Mouse (Mus musculus): ENCODE data around the gene Hist1h2bj. TPM values are rescaled to one million over a fixed set of nuclear protein-coding genes. Genes with fewer than 3 reads are reported as not detected.
"Not testable (repeated sequence)": the region's sequence is repeated elsewhere in the genome, so short reads cannot be mapped to it uniquely, and the experiment has no call there.

Gene Hist1h2bj
- 40.5 and 87.9 TPM in 2 replicates for polyA plus RNA-seq (2011; ENCODE audit: insufficient read depth, insufficient read length, low replicate concordance, missing spikeins)

DNA sequence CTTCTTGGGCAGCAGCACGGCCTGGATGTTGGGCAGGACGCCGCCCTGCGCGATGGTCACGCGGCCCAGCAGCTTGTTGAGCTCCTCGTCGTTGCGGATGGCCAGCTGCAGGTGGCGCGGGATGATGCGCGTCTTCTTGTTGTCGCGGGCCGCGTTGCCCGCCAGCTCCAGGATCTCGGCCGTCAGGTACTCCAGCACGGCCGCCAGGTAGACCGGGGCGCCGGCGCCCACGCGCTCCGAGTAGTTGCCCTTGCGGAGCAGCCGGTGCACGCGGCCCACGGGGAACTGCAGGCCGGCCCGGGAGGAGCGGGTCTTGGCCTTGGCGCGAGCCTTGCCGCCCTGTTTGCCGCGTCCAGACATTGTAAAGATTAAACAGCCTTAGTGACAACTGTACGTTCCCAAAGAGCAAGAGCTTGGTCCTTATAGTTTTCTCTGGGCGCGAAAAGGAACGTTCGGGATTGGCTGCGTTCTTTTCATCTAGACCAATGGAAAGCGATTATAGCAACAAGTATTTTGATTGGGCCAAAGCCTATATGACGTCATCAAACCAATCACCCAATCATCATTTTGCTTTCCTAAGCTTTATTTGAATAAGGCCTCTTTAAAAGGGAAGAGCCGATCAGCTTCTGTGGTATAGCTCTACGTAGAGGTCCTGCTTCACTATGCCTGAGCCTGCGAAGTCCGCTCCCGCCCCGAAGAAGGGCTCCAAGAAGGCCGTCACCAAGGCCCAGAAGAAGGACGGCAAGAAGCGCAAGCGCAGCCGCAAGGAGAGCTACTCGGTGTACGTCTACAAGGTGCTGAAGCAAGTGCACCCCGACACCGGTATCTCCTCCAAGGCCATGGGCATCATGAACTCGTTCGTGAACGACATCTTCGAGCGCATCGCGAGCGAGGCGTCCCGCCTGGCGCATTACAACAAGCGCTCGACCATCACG is at the start of gene Hist1h2bj, which contains the start of gene Hist1h2ag:
TSS of gene Hist1h2bj (plus strand) at position 647 of the 935 bp plus-strand sequence.
TSS of gene Hist1h2ag (minus strand) at position 377 of the 935 bp plus-strand sequence.
- under 1% methylated on average over 48 of the region's 80 CpGs for WGBS
- TF ChIP-seq POLR2A (IDR thresholded peaks at IDR 0.05; ENCODE audit: borderline replicate concordance, control insufficient read depth, low read depth, low read length): peak; percentile 98
- H3K4me3 ChIP-seq (replicated peaks; ENCODE audit: control insufficient read depth, low read depth, low read length): peak within 1 kb of the TSS; percentile 61
- peak within 1 kb of the TSS; percentile 99 for H3K27ac ChIP-seq (ENCODE audit: control insufficient read depth, insufficient read depth, low read depth, low read length, poor library complexity)
- not testable (repeated sequence) for H3K4me1 ChIP-seq (ENCODE audit: control insufficient read depth, insufficient read depth, low read length)

DNA sequence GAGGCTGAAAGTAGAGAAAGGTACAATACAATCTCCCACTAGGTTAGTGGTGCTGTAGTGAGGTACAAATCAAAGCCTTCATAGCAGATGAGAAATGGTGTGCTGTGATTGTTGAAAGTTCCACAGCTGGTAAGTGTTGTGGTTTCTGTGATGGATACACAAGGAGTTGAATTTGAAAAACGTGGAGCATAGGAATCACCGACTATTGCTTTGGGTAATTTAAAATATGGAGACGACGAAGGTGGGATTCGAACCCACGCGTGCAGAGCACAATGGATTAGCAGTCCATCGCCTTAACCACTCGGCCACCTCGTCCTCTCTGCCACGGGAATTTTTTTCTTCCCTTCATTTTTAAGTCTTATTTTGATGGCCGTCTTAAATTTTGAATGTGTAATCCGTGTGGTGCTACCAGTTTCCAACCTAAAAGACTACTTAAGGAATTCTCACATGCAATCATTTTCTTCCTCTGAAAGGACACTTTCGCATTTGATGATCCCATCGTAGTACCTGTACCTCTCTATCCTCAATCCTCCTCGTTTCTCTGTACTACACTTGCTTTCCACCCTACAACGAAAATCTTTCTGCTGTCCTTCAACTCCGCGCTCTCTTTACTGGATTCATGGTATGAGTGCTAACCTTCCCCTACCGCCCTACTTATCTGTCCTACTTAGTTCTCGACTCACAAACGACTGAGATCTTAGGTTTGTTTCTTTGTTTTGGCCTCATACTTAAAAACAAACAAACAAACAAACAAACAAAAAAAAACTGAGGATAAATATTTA is 48.9 kb upstream of the Hist1h2bj start:
- no peak overlapping the region for H3K4me3 ChIP-seq (replicated peaks; ENCODE audit: control insufficient read depth, low read depth, low read length)
- H3K27ac ChIP-seq (ENCODE audit: control insufficient read depth, insufficient read depth, low read depth, low read length, poor library complexity): no peak overlapping the region
- WGBS: 8% methylated on average over 22 of the region's 22 CpGs
- no peak for TF ChIP-seq CTCF (IDR thresholded peaks at IDR 0.05; ENCODE audit: control insufficient read depth, insufficient read depth, low read length)
- no peak for TF ChIP-seq POLR2A (IDR thresholded peaks at IDR 0.05; ENCODE audit: borderline replicate concordance, control insufficient read depth, low read depth, low read length)
- peaks cover 1% of the 10 kb centered on the region; the same call in 1 of the 2 replicates for H3K4me1 ChIP-seq (ENCODE audit: control insufficient read depth, insufficient read depth, low read length)

DNA sequence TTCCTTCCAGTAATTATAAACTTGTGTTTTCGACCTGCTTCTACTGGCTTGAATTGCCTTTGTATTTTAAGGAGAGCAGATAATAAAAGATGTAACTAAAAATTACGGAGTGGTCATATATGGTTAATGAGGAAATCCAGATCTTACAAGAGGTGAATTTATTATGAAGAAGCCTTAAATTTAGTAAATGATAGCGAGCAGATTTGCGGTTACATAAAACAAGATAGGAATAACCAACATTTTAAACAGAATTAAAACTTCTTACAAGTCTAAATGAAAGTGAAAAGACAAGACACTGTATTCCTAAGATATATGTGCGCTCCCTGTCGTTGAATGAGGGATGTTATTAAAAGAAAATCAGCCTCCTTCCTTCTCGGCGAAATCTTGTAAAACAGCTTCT is 48.1 kb upstream of the Hist1h2bj start:
- WGBS: 6% methylated on average over 8 of the region's 8 CpGs
- TF ChIP-seq POLR2A (IDR thresholded peaks at IDR 0.05; ENCODE audit: borderline replicate concordance, control insufficient read depth, low read depth, low read length) (no peak), CTCF (IDR thresholded peaks at IDR 0.05; ENCODE audit: control insufficient read depth, insufficient read depth, low read length) (no peak)
- Histone ChIP-seq H3K27ac (ENCODE audit: control insufficient read depth, insufficient read depth, low read depth, low read length, poor library complexity) (no peak overlapping the region), H3K4me1 (ENCODE audit: control insufficient read depth, insufficient read depth, low read length) (peaks cover 1% of the 10 kb centered on the region; the same call in 1 of the 2 replicates), H3K4me3 (replicated peaks; ENCODE audit: control insufficient read depth, low read depth, low read length) (peak overlapping the region; percentile 67)

DNA sequence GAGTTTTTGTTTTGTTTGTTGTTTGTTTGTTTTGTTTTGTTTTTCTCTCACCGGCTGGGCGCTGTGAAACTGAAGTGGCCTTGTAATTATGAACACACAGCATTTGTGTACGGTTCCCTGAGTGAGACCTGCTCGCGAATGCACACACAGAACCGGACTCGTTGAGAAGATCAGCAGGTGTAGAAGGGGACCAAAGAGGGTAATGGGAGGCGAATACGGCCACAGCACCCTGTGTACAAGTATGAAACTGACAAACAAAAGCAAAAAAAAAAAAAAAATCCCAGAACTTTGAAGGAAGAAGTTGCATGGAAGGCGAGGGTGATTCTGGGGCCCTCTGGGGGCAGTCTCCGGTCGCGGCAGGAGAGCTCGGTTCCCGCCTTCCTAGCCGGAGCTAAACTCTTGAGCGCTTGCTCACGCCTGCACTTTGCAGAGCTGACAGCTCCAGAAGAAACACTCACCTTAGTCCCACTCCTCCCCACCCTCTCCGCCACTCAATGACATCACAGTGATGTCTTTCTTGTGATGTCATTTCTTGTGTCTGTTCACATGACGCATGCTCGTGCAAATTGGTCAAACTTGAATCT is 47.6 kb upstream of the Hist1h2bj start:
- WGBS: under 1% methylated on average over 21 of the region's 21 CpGs
- H3K27ac ChIP-seq (ENCODE audit: control insufficient read depth, insufficient read depth, low read depth, low read length, poor library complexity): no peak overlapping the region
- H3K4me3 ChIP-seq (replicated peaks; ENCODE audit: control insufficient read depth, low read depth, low read length): peak overlapping the region; percentile 67
- TF ChIP-seq POLR2A (IDR thresholded peaks at IDR 0.05; ENCODE audit: borderline replicate concordance, control insufficient read depth, low read depth, low read length) (no peak), CTCF (IDR thresholded peaks at IDR 0.05; ENCODE audit: control insufficient read depth, insufficient read depth, low read length) (no peak)
- peaks cover 1% of the 10 kb centered on the region; the same call in 1 of the 2 replicates for H3K4me1 ChIP-seq (ENCODE audit: control insufficient read depth, insufficient read depth, low read length)

DNA sequence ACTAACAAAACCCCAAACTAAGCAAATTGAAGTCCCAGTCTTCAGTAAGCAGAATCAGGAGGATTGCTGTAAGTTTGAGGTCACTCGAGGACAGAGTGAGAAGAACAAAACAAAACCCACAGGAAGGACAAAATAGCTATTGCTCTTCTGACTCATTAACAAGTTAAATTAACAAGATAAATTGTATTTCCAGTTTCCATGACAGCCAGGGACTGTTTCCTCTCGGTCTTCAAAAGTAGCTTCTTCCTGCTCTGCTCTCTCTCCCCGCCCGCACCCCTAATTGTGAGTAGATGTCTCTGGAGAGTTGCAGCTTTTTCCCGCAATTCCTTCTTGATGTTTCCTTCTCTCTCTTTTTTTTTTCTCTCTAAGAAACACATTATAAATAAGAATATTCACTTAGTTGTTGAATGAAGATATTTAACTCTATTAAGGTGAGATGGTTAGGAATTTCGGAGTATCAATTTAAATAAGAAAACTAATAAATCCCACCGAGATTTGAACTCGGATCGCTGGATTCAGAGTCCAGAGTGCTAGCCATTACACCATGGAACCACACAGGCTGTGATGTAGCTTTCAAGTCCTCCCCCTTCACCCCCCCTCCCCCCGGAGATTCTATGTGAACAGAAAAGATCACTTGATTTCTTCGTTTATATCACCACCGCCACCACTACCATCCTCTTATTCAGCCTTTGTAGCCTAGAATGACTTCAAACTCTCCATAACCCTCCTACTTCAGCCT is 46.7 kb upstream of the Hist1h2bj start:
- WGBS: 5% methylated on average over 12 of the region's 12 CpGs
- H3K4me1 ChIP-seq (ENCODE audit: control insufficient read depth, insufficient read depth, low read length): peaks cover 4% of the 10 kb centered on the region; the same call in 1 of the 2 replicates
- H3K4me3 ChIP-seq (replicated peaks; ENCODE audit: control insufficient read depth, low read depth, low read length): no peak overlapping the region
- TF ChIP-seq CTCF (IDR thresholded peaks at IDR 0.05; ENCODE audit: control insufficient read depth, insufficient read depth, low read length) (no peak), POLR2A (IDR thresholded peaks at IDR 0.05; ENCODE audit: borderline replicate concordance, control insufficient read depth, low read depth, low read length) (no peak)
- H3K27ac ChIP-seq (ENCODE audit: control insufficient read depth, insufficient read depth, low read depth, low read length, poor library complexity): no peak overlapping the region

DNA sequence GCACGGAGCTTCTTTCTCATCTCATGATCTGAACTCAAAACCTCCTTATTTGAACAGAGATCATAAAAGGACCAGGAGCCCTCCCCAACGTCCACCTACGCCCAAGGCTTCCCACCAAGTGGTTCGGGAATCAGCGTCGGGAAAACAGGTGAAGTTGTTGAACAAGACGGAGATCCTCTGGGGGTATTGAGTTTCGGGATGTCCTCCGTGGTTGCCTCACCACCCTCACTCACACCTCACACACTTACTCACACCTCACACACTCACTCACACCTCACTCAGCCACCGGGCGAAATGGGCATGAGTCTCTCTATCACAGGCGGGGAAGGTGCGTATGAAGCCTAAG is 46.2 kb upstream of the Hist1h2bj start:
- 9% methylated on average over 13 of the region's 13 CpGs for WGBS
- no peak overlapping the region for H3K27ac ChIP-seq (ENCODE audit: control insufficient read depth, insufficient read depth, low read depth, low read length, poor library complexity)
- TF ChIP-seq CTCF (IDR thresholded peaks at IDR 0.05; ENCODE audit: control insufficient read depth, insufficient read depth, low read length) (no peak), POLR2A (IDR thresholded peaks at IDR 0.05; ENCODE audit: borderline replicate concordance, control insufficient read depth, low read depth, low read length) (no peak)
- peaks cover 5% of the 10 kb centered on the region; the same call in 1 of the 2 replicates for H3K4me1 ChIP-seq (ENCODE audit: control insufficient read depth, insufficient read depth, low read length)
- H3K4me3 ChIP-seq (replicated peaks; ENCODE audit: control insufficient read depth, low read depth, low read length): peak overlapping the region; percentile 9

DNA sequence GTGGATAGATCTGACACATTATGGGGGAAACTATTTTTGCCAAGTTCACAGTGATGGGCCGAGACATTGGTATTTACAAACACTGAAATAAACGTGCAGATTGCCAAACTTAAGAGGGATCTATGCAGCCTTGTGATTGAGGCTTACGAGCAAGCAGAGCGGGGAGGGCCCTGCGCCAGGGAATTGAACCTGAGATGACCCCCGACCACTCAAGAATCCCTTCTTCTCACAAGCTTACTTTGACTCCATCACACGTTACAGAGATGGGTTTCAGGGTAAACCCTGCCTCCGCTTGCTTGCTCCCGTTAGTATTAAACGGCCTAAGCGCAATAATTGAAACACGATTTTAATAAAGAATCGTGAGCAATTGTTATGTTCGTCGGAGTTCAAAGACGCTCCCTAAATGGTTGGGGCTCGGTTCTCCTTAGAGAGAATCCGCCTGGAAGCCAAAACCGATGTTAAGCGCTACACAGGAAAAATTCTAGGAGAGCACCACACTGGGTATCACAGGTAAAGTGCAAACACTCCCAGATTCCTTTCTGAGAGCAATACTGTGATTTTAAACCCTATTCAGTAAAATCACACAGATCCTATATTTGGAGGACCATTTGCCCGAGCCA is 45.7 kb upstream of the Hist1h2bj start:
- TF ChIP-seq CTCF (IDR thresholded peaks at IDR 0.05; ENCODE audit: control insufficient read depth, insufficient read depth, low read length): no peak
- no peak for TF ChIP-seq POLR2A (IDR thresholded peaks at IDR 0.05; ENCODE audit: borderline replicate concordance, control insufficient read depth, low read depth, low read length)
- H3K4me1 ChIP-seq (ENCODE audit: control insufficient read depth, insufficient read depth, low read length): peaks cover 5% of the 10 kb centered on the region; the same call in 1 of the 2 replicates
- H3K4me3 ChIP-seq (replicated peaks; ENCODE audit: control insufficient read depth, low read depth, low read length): no peak overlapping the region
- H3K27ac ChIP-seq (ENCODE audit: control insufficient read depth, insufficient read depth, low read depth, low read length, poor library complexity): no peak overlapping the region
- WGBS: 13% methylated on average over 21 of the region's 21 CpGs
